Mouse (Mus musculus) forebrain, embryonic 16.5 days (tissue): Measurements from ENCODE around the gene Abca15. TPM values are rescaled to one million over a fixed set of nuclear protein-coding genes. Genes with fewer than 3 reads are reported as not detected.

Experiments
- ATAC-seq: fragments of 200-750 bp; cut with Nextera tagmentation; 2 replicates; pipeline ENCODE4 v1.8.0; 2017; ENCODE audit warnings: mild to moderate bottlenecking, moderate library complexity
- H3K27ac ChIP-seq: fragments of 300-500 bp; sonication (generic); 2 replicates; pipeline ENCODE4 v1.5.1; 2014; ENCODE audit warnings: low read length, control low read depth
- H3K27me3 ChIP-seq: fragments of 300-500 bp; sonication (generic); replicated peaks from 2 replicates; pipeline ENCODE4 v1.6.1; 2014; ENCODE audit warnings: low read length; ENCODE audit not compliant: control insufficient read depth, insufficient read depth
- H3K36me3 ChIP-seq: fragments of 300-500 bp; sonication (generic); 2 replicates; pipeline ENCODE4 v1.6.1; 2014; ENCODE audit not compliant: control insufficient read depth, insufficient read depth
- H3K4me1 ChIP-seq: fragments of 300-500 bp; sonication (generic); replicated peaks from 2 replicates; pipeline ENCODE4 v1.6.1; 2014; ENCODE audit warnings: low read length; ENCODE audit not compliant: control insufficient read depth, insufficient read depth
- H3K4me2 ChIP-seq: fragments of 300-500 bp; sonication (generic); 2 replicates; pipeline ENCODE4 v1.6.1; 2014; ENCODE audit warnings: mild to moderate bottlenecking, low read length, control low read depth
- H3K4me3 ChIP-seq: fragments of 300-500 bp; sonication (generic); replicated peaks from 2 replicates; pipeline ENCODE4 v1.5.1; 2014; ENCODE audit warnings: mild to moderate bottlenecking, low read length, control low read depth
- H3K9ac ChIP-seq: fragments of 300-500 bp; sonication (generic); replicated peaks from 2 replicates; pipeline ENCODE4 v1.6.1; 2014; ENCODE audit warnings: low read depth, low read length, control low read depth
- H3K9me3 ChIP-seq: fragments of 300-500 bp; sonication (generic); 2 replicates; pipeline ENCODE4 v1.6.1; 2016; ENCODE audit warnings: low read length; ENCODE audit not compliant: control insufficient read depth
- WGBS: fragments of 180-500 bp; shearing (Covaris S2); extraction: QIAGEN DNeasy Blood & Tissue Kit; methylation state at CpG from one replicate; pipeline ENCODE4 v1.1.7; 2014; 5-methylcytosine and 5-hydroxymethylcytosine counted together
- polyA plus RNA-seq: library from polyadenylated mRNA; unstranded; fragments of >200 nt; fragmentation: Nextera tagmentation; extraction: Ambion mirVana; gene quantifications from 2 replicates; pipeline ENCODE4 v1.2.1, GENCODE M21; 2015

The Abca15 gene
- polyA plus RNA-seq, 1 experiment from 2014 or later, result not detected

DNA sequence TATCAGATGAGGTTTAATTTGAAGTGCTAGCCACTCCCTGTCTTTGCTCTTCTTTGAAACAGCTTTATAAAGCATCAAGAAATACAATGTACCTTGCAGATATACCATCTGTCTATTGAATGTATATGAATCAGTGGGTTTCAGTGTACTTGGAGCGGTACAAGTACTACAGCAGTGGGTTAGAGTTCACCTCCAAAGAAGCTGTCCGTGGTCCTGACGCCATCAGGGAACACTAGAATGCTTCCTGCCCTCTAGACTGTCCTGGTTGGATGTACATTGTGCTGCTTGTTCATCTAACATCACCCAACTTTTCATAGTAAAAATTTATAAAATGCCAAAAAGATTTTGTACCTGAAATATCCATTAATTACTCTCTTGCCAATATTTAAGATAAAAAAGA, 98.2 kb downstream of the Abca15 start:
- H3K36me3 ChIP-seq, result no peaks in the 10 kb centered on the region
- no peaks in the 10 kb centered on the region for H3K27me3 ChIP-seq
- H3K27ac ChIP-seq, result no peak overlapping the region
- H3K9ac ChIP-seq, result no peak overlapping the region
- WGBS, result 35% methylated on average over 3 of the region's 3 CpGs
- no peak overlapping the region for H3K4me2 ChIP-seq
- no peaks in the 10 kb centered on the region for H3K4me1 ChIP-seq
- no peak for ATAC-seq
- H3K9me3 ChIP-seq, result no peaks in the 10 kb centered on the region
- H3K4me3 ChIP-seq, result no peak overlapping the region

DNA sequence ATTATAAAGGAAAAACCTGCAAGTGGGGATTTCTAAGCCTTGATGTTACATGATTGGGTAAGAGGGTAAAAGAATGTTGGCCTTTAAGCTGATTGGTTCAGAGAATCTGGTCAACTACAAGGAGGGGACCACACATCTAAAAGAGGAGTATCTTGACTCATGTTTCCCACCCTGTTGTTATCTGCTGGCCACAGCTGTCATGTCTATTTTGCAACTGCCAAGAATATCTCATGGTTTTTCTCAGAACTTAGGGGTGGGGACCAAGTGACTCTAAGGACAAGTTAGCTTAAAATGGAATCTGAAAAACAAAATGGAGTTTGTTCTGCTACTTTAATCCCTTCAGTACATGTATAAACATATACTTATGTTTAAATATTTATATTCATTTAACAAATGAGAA, 103.0 kb downstream of the Abca15 start:
- no peak for ATAC-seq
- H3K4me2 ChIP-seq, result no peak overlapping the region
- H3K4me3 ChIP-seq, result no peak overlapping the region
- no peak overlapping the region for H3K27ac ChIP-seq
- no peaks in the 10 kb centered on the region for H3K27me3 ChIP-seq
- no peaks in the 10 kb centered on the region for H3K4me1 ChIP-seq
- H3K9me3 ChIP-seq, result no peaks in the 10 kb centered on the region
- H3K36me3 ChIP-seq, result no peaks in the 10 kb centered on the region
- H3K9ac ChIP-seq, result no peak overlapping the region

Other genes with a start within 250 kb of the Abca15 start
- gene Dnah3, start 233.4 kb upstream of the Abca15 start, polyA plus RNA-seq, result not detected in 2 replicates
- 6.7 and 7.9 TPM in 2 replicates for gene Tmem159, start 226.3 kb upstream of the Abca15 start, polyA plus RNA-seq
- not detected in 2 replicates for gene Zp2, start 183.4 kb upstream of the Abca15 start, polyA plus RNA-seq
- gene Anks4b, start 154.8 kb upstream of the Abca15 start, polyA plus RNA-seq, result not detected in 2 replicates
- 43.4 and 55.3 TPM in 2 replicates for gene Crym, start 126.6 kb upstream of the Abca15 start, polyA plus RNA-seq
- gene Abca14, start 124.7 kb upstream of the Abca15 start, polyA plus RNA-seq, result not detected in 2 replicates
- gene Abca16, start 81.0 kb downstream of the Abca15 start, polyA plus RNA-seq, result not detected in 2 replicates